Mouse (Mus musculus): Measurements from ENCODE around the gene Arhgap27. TPM values are rescaled to one million over a fixed set of nuclear protein-coding genes. Genes with fewer than 3 reads are reported as not detected.
"Not testable (repeated sequence)": the region's sequence is repeated elsewhere in the genome, so short reads cannot be mapped to it uniquely, and the experiment has no call there.

Gene Arhgap27
- total RNA-seq (2021): 1 to 10 TPM; 4.6 to 4.8 TPM
- long read RNA-seq, experiment 1, partial matches to known transcripts: 0 of 4 reads
- long read RNA-seq, experiment 1, other reads (novel, unspliced or antisense): 4 of 4 reads
- long read RNA-seq, experiment 2, partial matches to known transcripts: 1 of 2 reads
- long read RNA-seq, experiment 2, other reads (novel, unspliced or antisense): 1 of 2 reads

- peak; percentile 57 to 61 for DNase-seq
- intact Hi-C loops (cut with DNase I): loop anchor here (5.0 kb wide), 2 partner anchors 99 to 194 kb away; no protein-coding TSS in a partner anchor
Measured at GRCm38 (mm10) chr11:103363214-103364148, at the start of gene Arhgap27. Arhgap27 (minus strand) TSS chr11:103363692.

DNA sequence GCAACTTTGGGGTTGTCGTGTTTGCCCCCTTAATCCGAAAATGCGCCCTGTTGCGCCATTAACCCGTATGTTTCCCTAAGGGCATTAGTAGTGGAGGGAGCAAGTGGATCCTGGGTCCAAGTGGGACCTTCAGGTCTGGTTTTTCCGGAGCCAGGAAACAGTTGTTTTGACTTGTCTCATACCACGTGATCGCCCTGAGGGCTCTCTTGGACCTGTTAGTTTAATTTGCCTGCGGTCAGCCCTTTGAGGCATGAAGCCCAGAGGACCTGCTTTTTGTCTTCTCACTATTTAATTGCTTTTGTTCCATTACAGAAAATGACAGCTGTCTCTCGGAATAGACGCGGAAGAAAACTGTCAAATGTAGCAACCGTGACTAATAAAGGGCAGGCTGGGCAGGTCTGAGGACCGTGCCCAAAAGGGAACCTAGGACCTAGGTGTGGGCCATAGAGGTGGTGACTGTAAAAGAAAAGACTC, 49.5 kb upstream of the Arhgap27 start:
- no peak for DNase-seq
- intact Hi-C loops (cut with DNase I): no loop called here

GRCm38 (mm10) chr11:103411981-103412949, 48.8 kb upstream of the Arhgap27 start, which contains the start of gene Plekhm1:
Plekhm1 (minus strand) TSS chr11:103412687.
- intact Hi-C loops (cut with DNase I): no loop called here
- peak; percentile 93 for DNase-seq

DNA sequence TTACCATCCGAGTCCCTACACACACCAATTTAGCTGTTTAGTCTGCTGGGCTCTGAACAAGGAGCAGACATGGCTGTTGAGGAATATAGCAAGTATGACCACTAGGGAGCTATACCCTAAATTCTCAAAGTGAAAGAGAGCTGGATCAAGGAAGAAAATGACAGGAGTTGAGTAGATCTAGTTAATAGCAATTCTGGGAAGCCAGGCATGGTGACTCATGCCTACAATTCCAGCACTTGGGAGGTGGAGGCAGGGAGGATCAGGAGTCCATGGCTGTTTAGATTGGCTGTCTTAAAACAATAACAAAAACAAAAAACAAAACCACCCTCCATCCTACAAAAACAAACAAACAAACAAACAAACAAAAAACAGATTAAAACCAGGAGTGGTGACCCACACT, 47.8 kb upstream of the Arhgap27 start:
- DNase-seq: no peak
- intact Hi-C loops (cut with DNase I): no loop called here

DNA sequence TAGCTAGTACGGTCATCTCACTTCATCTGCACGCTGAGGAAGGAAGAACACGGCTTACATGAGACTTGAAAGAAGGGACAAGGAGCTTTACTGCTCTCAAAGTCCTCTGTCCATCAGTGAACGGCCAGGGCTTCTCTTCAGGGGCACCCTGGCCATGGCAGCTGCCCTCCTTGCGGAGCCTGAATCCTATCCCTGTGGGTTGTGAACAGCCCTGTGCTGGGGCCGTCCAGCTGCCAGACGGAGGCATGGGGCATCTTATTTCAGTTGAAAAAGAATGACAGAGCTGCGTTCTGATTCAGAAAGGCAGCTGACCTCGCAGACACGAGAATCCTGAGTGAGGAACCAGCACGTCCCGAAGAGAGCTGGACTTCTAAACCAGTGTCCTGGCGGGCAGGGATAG, 45.4 kb upstream of the Arhgap27 start:
- DNase-seq: no peak
- intact Hi-C loops (cut with DNase I): no loop called here

GRCm38 (mm10) chr11:103407136-103407535, 43.6 kb upstream of the Arhgap27 start:
- intact Hi-C loops (cut with DNase I); DNase-seq: not testable (repeated sequence)

DNA sequence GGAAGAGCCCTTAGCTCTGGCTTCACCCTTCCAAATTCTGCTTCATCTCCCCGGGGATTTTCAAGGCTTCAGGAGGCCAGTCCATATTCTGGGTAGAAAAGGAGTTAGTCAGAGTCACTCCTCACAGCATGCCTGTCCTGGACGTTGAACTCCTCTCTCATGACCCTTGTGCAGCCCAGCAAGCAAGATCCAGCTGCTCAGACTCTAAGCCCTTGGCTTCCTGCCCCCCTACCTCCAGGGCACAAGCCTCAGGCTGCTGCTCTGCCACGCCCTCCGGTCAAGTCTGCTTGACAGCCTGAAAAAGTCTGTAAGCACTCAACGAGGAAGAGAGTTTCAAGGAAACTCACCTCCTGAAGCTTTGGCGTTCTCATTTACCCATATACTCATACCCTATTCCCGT, 43.1 kb upstream of the Arhgap27 start:
- intact Hi-C loops (cut with DNase I): no loop called here
- no peak for DNase-seq

- intact Hi-C loops (cut with DNase I): no loop called here
- DNase-seq: no peak
Measured at GRCm38 (mm10) chr11:103405814-103406213, 42.3 kb upstream of the Arhgap27 start.

- intact Hi-C loops (cut with DNase I): no loop called here
- DNase-seq: no peak
Measured at GRCm38 (mm10) chr11:103404618-103405017, 41.1 kb upstream of the Arhgap27 start.

DNA sequence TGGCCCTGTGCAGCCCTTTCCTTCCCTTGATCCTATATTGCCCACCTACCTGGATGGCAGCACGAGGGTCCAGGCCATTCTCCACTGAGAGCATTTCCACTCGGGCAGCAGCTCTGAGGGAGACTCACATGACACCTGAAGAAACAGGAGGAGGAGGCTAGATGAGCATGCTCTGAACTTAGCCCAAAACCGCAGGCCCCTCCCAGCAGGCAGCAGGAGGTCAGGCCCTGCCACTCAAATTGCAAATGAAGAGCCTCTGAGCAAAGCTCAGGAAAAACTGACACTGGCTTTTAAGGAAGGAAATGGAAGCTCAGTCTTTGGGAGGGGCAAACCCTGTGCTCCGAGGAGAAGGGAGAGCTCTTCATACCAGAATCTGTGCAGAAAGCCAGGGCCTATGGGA, 40.3 kb upstream of the Arhgap27 start:
- intact Hi-C loops (cut with DNase I): no loop called here
- DNase-seq: no peak

GRCm38 (mm10) chr11:103402738-103403137, 39.2 kb upstream of the Arhgap27 start:
- intact Hi-C loops (cut with DNase I): no loop called here
- DNase-seq: no peak

DNA sequence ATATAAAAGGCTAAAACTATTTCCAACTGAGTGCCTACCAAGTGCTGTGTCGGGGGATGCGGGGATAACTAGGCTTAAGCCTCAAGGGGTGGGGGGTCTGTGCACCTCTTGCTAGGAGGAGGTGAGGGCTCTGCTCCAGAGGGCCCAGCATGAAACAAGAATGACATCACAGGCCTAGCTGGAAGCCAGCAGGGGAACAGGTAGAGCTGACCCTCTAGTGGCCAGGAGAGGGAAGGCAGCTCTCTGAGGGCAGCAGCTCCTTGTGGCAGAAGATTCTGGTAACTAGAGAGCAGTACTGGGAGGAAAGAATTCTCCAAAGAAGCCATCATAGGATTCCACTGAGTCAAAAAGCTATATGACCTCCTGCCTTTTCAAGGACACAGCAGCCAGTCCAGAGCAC, 38.7 kb upstream of the Arhgap27 start:
- intact Hi-C loops (cut with DNase I): no loop called here
- DNase-seq: no peak

- DNase-seq: no peak
- intact Hi-C loops (cut with DNase I): loop anchor here (2.0 kb wide), 1 partner anchor 39 kb away; no protein-coding TSS in a partner anchor
Measured at GRCm38 (mm10) chr11:103399986-103400385, 36.5 kb upstream of the Arhgap27 start.

- intact Hi-C loops (cut with DNase I): no loop called here
- no peak for DNase-seq
Measured at GRCm38 (mm10) chr11:103399050-103399449, 35.6 kb upstream of the Arhgap27 start.

- intact Hi-C loops (cut with DNase I): no loop called here
- no peak for DNase-seq
Measured at GRCm38 (mm10) chr11:103396682-103397081, 33.2 kb upstream of the Arhgap27 start.

- intact Hi-C loops (cut with DNase I): no loop called here
- DNase-seq: no peak
Measured at GRCm38 (mm10) chr11:103396236-103396635, 32.7 kb upstream of the Arhgap27 start.

DNA sequence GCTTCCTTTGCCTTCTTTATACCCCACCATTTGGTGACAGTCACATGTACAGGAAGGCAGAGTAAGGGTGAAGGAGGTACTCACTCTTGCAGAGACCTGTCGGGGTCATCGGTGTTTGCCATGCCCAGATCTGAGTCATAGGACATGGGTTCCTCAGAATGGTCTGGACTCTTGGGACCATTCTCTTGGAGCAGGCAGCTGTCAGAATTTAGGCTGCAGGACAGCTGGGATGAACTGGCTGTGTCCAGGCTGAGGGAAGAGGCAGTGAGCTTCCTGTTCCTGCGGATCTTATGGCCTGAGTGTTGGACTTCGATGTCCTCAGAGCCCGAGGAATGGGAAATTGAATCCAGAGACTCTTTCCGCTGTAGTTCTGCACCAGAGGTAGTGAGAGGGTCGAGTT, 31.1 kb upstream of the Arhgap27 start:
- no peak for DNase-seq
- intact Hi-C loops (cut with DNase I): no loop called here

DNA sequence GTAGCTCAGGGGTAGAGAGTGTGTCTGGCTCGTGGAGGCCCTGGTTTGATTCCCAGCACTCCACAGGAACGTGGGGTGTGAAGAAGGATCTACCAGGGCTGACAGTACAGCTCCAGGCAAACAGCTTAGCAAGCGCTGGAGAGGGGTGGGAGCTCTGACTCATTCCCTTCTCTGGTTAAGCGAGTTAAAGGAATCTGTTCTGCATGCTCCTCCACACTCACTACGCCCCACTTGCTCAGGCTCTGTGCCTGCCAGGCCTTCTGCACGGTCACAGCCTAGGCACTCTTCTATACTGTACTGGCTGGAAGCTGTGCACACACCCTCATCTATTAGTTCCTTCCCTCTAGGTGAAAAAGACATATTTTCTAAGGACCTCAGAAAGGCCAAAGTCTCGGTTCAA, 30.5 kb upstream of the Arhgap27 start:
- intact Hi-C loops (cut with DNase I): no loop called here

GRCm38 (mm10) chr11:103387870-103388526, 24.5 kb upstream of the Arhgap27 start:
- no peak for DNase-seq
- intact Hi-C loops (cut with DNase I): no loop called here

More for the DNA sequence above, 30.5 kb upstream of the Arhgap27 start:
- DNase-seq: no peak

DNA sequence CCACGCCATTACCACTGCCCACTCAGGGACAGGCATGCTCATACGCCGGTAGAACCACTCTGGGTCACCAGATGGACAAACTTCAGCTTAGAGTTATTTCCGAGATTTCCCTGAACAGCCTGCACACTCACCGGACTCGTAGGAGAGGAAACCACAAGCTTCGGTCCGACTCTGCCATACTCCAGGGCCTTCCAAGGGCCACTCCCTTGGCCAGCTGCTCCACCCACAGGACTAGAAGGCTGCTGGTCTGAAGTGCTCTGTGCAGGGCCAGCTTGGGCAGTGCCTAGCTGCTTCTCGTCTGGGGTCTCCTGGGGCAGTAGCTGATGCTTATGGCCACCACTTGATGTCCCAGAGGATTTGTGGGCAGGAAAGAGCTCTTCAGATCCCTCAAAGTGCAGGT, 23.3 kb upstream of the Arhgap27 start:
- DNase-seq: no peak
- intact Hi-C loops (cut with DNase I): no loop called here

Measured in gastrocnemius, postnatal 36 days (tissue).